Mouse (Mus musculus) olfactory bulb, adult 2 months (tissue): ENCODE measurements around the gene Aasdh.

Source experiments
- CTCF ChIP-seq: fragments of 200-500 bp; IDR thresholded peaks from 2 replicates; pipeline ENCODE4 v1.5.1; 2012; ENCODE audit warnings: low read depth, mild to moderate bottlenecking, low read length, moderate library complexity; ENCODE audit not compliant: insufficient read depth
- POLR2A ChIP-seq: fragments of 200-500 bp; IDR thresholded peaks from 2 replicates; pipeline ENCODE4 v1.6.1; 2012; ENCODE audit warnings: mild to moderate bottlenecking, low read depth, low read length, moderate library complexity; ENCODE audit not compliant: insufficient read depth

GRCm38 (mm10) chr5:76922833-76923232 is 17.5 kb upstream of the Aasdh start:
- TF ChIP-seq CTCF (no peak), POLR2A (no peak)
